Mouse (Mus musculus) kidney, adult 2 months (tissue): ENCODE data around the gene Ppp1r37.

ENCODE experiments used
- CTCF ChIP-seq: fragments of 200-500 bp; conservative IDR thresholded peaks from 2 replicates; pipeline ENCODE4 v1.5.1; 2011; ENCODE audit warnings: low read depth, mild to moderate bottlenecking, control low read depth, low read length, moderate library complexity, mixed read lengths; ENCODE audit not compliant: insufficient read depth, insufficient read length
- POLR2A ChIP-seq: fragments of 200-500 bp; IDR thresholded peaks from one replicate; pipeline ENCODE4 v1.6.1; 2011; ENCODE audit warnings: low read depth, low read length, control low read depth

GRCm38 (mm10) chr7:19523017-19523756 lies 39.7 kb downstream of the Ppp1r37 start:
- TF ChIP-seq CTCF (no peak), POLR2A (no peak)
